Mouse (Mus musculus): Measurements from ENCODE around the gene Spata13. TPM values are rescaled to one million over a fixed set of nuclear protein-coding genes. Genes with fewer than 3 reads are reported as not detected.

Gene Spata13
- total and polyA plus RNA-seq, 3 experiments, result 0.09 to 0.71 TPM; not detected in 1

DNA sequence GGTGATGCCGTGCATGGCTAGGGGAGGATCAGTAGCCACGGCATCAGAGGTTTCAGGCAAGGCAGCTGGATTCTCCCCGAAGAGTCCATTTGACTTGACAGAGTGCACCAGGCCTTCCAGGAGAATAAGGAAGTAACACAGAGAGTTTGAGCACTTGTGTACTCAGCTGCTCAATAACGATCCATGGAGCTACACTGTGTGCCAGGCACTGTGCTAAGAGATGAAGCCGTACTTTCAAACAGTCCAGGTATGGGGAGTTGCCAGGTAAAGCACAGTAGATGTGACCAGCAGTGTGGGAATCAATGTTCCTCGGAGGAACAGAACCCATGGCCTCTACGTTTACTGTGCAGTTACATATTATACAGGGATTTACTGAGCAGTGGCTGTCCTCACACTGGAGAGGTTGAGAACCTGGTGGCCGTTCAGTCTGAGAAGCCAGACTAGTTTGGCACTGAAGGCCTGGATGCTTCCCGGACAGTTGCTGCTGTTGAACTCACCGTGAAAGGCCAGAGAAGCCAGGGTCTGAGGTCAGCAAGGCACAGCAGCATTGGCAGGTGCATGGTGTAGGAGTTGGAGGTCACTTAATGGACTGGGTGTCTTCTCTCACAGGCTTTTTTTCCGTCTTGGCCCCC, 29.6 kb downstream of the Spata13 start:
- TF ChIP-seq GATA2 (IDR thresholded peaks at IDR 0.05; ENCODE audit: borderline replicate concordance, low read depth, low read length) (no peak), TAL1 (conservative IDR thresholded peaks at IDR 0.05; ENCODE audit: low read depth, low read length) (no peak), GATA1 (IDR thresholded peaks at IDR 0.05; ENCODE audit: borderline replicate concordance, low read length) (no peak), POLR2AphosphoS5 (IDR thresholded peaks at IDR 0.05; ENCODE audit: insufficient replicate concordance, low read depth, low read length) (no peak), CTCF (IDR thresholded peaks at IDR 0.05; ENCODE audit: low read depth, low read length) (no peak)
- ATAC-seq (ENCODE audit: extremely low read depth, insufficient number of reproducible peaks, low FRiP score, poor library complexity, severe bottlenecking), result no peak

GRCm38 (mm10) chr14:60664641-60665040, 30.8 kb downstream of the Spata13 start:
- Histone ChIP-seq H3K9me3 (replicated peaks) (no peaks in the 10 kb centered on the region), H3K4me3 (ENCODE audit: low read depth, low read length) (no peak overlapping the region), H3K27me3 (ENCODE audit: insufficient read depth, low read length) (no peaks in the 10 kb centered on the region), H3K36me3 (replicated peaks) (no peaks in the 10 kb centered on the region), H3K4me1 (ENCODE audit: insufficient read depth, low read depth, low read length) (no peaks in the 10 kb centered on the region)
- ATAC-seq (ENCODE audit: extremely low read depth, insufficient number of reproducible peaks, low FRiP score, poor library complexity, severe bottlenecking) (no peak), DNase-seq (ENCODE audit: low spot score) (no peak)
- TF ChIP-seq CTCF (IDR thresholded peaks at IDR 0.05; ENCODE audit: low read depth, low read length) (no peak), GATA2 (IDR thresholded peaks at IDR 0.05; ENCODE audit: borderline replicate concordance, low read depth, low read length) (no peak), POLR2AphosphoS5 (IDR thresholded peaks at IDR 0.05; ENCODE audit: insufficient replicate concordance, low read depth, low read length) (no peak), GATA1 (IDR thresholded peaks at IDR 0.05; ENCODE audit: borderline replicate concordance, low read length) (no peak), TAL1 (conservative IDR thresholded peaks at IDR 0.05; ENCODE audit: low read depth, low read length) (no peak)

More for the DNA sequence above, 29.6 kb downstream of the Spata13 start:
- Histone ChIP-seq H3K4me3 (ENCODE audit: low read depth, low read length) (no peak overlapping the region), H3K9me3 (replicated peaks) (no peaks in the 10 kb centered on the region), H3K27me3 (ENCODE audit: insufficient read depth, low read length) (no peaks in the 10 kb centered on the region), H3K36me3 (replicated peaks) (no peaks in the 10 kb centered on the region), H3K4me1 (ENCODE audit: insufficient read depth, low read depth, low read length) (no peaks in the 10 kb centered on the region)
- DNase-seq (ENCODE audit: low spot score), result no peak

- H3K27me3 ChIP-seq (ENCODE audit: insufficient read depth, low read length), result no peaks in the 10 kb centered on the region
- H3K4me3 ChIP-seq (ENCODE audit: low read depth, low read length), result no peak overlapping the region
- TF ChIP-seq GATA1 (IDR thresholded peaks at IDR 0.05; ENCODE audit: borderline replicate concordance, low read length), result no peak
- no peak for TF ChIP-seq GATA2 (IDR thresholded peaks at IDR 0.05; ENCODE audit: borderline replicate concordance, low read depth, low read length)
- TF ChIP-seq POLR2AphosphoS5 (IDR thresholded peaks at IDR 0.05; ENCODE audit: insufficient replicate concordance, low read depth, low read length), result no peak
- TF ChIP-seq CTCF (IDR thresholded peaks at IDR 0.05; ENCODE audit: low read depth, low read length), result no peak
- TF ChIP-seq TAL1 (conservative IDR thresholded peaks at IDR 0.05; ENCODE audit: low read depth, low read length), result no peak
- H3K4me1 ChIP-seq (ENCODE audit: insufficient read depth, low read depth, low read length), result no peaks in the 10 kb centered on the region
- no peaks in the 10 kb centered on the region for H3K36me3 ChIP-seq (replicated peaks)
- DNase-seq (ENCODE audit: low spot score) (no peak), ATAC-seq (ENCODE audit: extremely low read depth, insufficient number of reproducible peaks, low FRiP score, poor library complexity, severe bottlenecking) (no peak)
- no peaks in the 10 kb centered on the region for H3K9me3 ChIP-seq (replicated peaks)
Observed at GRCm38 (mm10) chr14:60665263-60665662, 31.5 kb downstream of the Spata13 start.

GRCm38 (mm10) chr14:60666252-60666651, 32.5 kb downstream of the Spata13 start:
- no peak overlapping the region for H3K4me3 ChIP-seq (ENCODE audit: low read depth, low read length)
- TF ChIP-seq GATA2 (IDR thresholded peaks at IDR 0.05; ENCODE audit: borderline replicate concordance, low read depth, low read length) (no peak), GATA1 (IDR thresholded peaks at IDR 0.05; ENCODE audit: borderline replicate concordance, low read length) (no peak), TAL1 (conservative IDR thresholded peaks at IDR 0.05; ENCODE audit: low read depth, low read length) (no peak), POLR2AphosphoS5 (IDR thresholded peaks at IDR 0.05; ENCODE audit: insufficient replicate concordance, low read depth, low read length) (no peak), CTCF (IDR thresholded peaks at IDR 0.05; ENCODE audit: low read depth, low read length) (no peak)
- no peaks in the 10 kb centered on the region for H3K4me1 ChIP-seq (ENCODE audit: insufficient read depth, low read depth, low read length)
- no peak for DNase-seq (ENCODE audit: low spot score)
- no peak for ATAC-seq (ENCODE audit: extremely low read depth, insufficient number of reproducible peaks, low FRiP score, poor library complexity, severe bottlenecking)
- no peaks in the 10 kb centered on the region for H3K27me3 ChIP-seq (ENCODE audit: insufficient read depth, low read length)
- H3K36me3 ChIP-seq (replicated peaks), result no peaks in the 10 kb centered on the region
- H3K9me3 ChIP-seq (replicated peaks), result no peaks in the 10 kb centered on the region

GRCm38 (mm10) chr14:60670191-60670590, 36.4 kb downstream of the Spata13 start:
- TF ChIP-seq TAL1 (conservative IDR thresholded peaks at IDR 0.05; ENCODE audit: low read depth, low read length), result no peak
- no peak for TF ChIP-seq POLR2AphosphoS5 (IDR thresholded peaks at IDR 0.05; ENCODE audit: insufficient replicate concordance, low read depth, low read length)
- no peak for TF ChIP-seq CTCF (IDR thresholded peaks at IDR 0.05; ENCODE audit: low read depth, low read length)
- TF ChIP-seq GATA1 (IDR thresholded peaks at IDR 0.05; ENCODE audit: borderline replicate concordance, low read length), result no peak
- no peak for TF ChIP-seq GATA2 (IDR thresholded peaks at IDR 0.05; ENCODE audit: borderline replicate concordance, low read depth, low read length)
- Histone ChIP-seq H3K4me1 (ENCODE audit: insufficient read depth, low read depth, low read length) (no peaks in the 10 kb centered on the region), H3K36me3 (replicated peaks) (no peaks in the 10 kb centered on the region), H3K27me3 (ENCODE audit: insufficient read depth, low read length) (no peaks in the 10 kb centered on the region), H3K9me3 (replicated peaks) (no peaks in the 10 kb centered on the region), H3K4me3 (ENCODE audit: low read depth, low read length) (no peak overlapping the region)
- ATAC-seq (ENCODE audit: extremely low read depth, insufficient number of reproducible peaks, low FRiP score, poor library complexity, severe bottlenecking) (no peak), DNase-seq (ENCODE audit: low spot score) (no peak)

- H3K36me3 ChIP-seq (replicated peaks), result no peaks in the 10 kb centered on the region
- no peak for TF ChIP-seq CTCF (IDR thresholded peaks at IDR 0.05; ENCODE audit: low read depth, low read length)
- no peak for TF ChIP-seq GATA1 (IDR thresholded peaks at IDR 0.05; ENCODE audit: borderline replicate concordance, low read length)
- no peak for TF ChIP-seq TAL1 (conservative IDR thresholded peaks at IDR 0.05; ENCODE audit: low read depth, low read length)
- no peak for TF ChIP-seq POLR2AphosphoS5 (IDR thresholded peaks at IDR 0.05; ENCODE audit: insufficient replicate concordance, low read depth, low read length)
- no peak for TF ChIP-seq GATA2 (IDR thresholded peaks at IDR 0.05; ENCODE audit: borderline replicate concordance, low read depth, low read length)
- no peaks in the 10 kb centered on the region for H3K27me3 ChIP-seq (ENCODE audit: insufficient read depth, low read length)
- no peaks in the 10 kb centered on the region for H3K4me1 ChIP-seq (ENCODE audit: insufficient read depth, low read depth, low read length)
- H3K4me3 ChIP-seq (ENCODE audit: low read depth, low read length), result no peak overlapping the region
- H3K9me3 ChIP-seq (replicated peaks), result no peaks in the 10 kb centered on the region
- ATAC-seq (ENCODE audit: extremely low read depth, insufficient number of reproducible peaks, low FRiP score, poor library complexity, severe bottlenecking) (no peak), DNase-seq (ENCODE audit: low spot score) (no peak)
Observed at GRCm38 (mm10) chr14:60671504-60671903, 37.7 kb downstream of the Spata13 start.
